Mouse (Mus musculus) hindbrain, embryonic 12.5 days (tissue): ENCODE results near the gene Inmt. TPM values are rescaled to one million over a fixed set of nuclear protein-coding genes. Genes with fewer than 3 reads are reported as not detected.
"Not testable (repeated sequence)": the region's sequence is repeated elsewhere in the genome, so short reads cannot be mapped to it uniquely, and the experiment has no call there.

Experiments
- ATAC-seq: fragments of 200-750 bp; cut with Nextera tagmentation; 2 replicates; pipeline ENCODE4 v1.8.0; 2017; ENCODE audit warnings: moderate TSS enrichment; ENCODE audit not compliant: low FRiP score
- H3K27ac ChIP-seq: fragments of 300-500 bp; sonication (generic); 2 replicates; pipeline ENCODE4 v1.5.1; 2016; ENCODE audit warnings: mild to moderate bottlenecking
- H3K27me3 ChIP-seq: fragments of 300-500 bp; sonication (generic); 2 replicates; pipeline ENCODE4 v1.6.1; 2016; ENCODE audit warnings: mild to moderate bottlenecking
- H3K36me3 ChIP-seq: fragments of 300-500 bp; sonication (generic); 2 replicates; pipeline ENCODE4 v1.6.1; 2016; ENCODE audit warnings: mild to moderate bottlenecking
- H3K4me1 ChIP-seq: fragments of 300-500 bp; sonication (generic); 2 replicates; pipeline ENCODE4 v1.6.1; 2016
- H3K4me2 ChIP-seq: fragments of 300-500 bp; sonication (generic); replicated peaks from 2 replicates; pipeline ENCODE4 v1.6.1; 2016; ENCODE audit warnings: mild to moderate bottlenecking
- H3K4me3 ChIP-seq: fragments of 300-500 bp; sonication (generic); 2 replicates; pipeline ENCODE4 v1.5.1; 2016; ENCODE audit warnings: mild to moderate bottlenecking
- H3K9ac ChIP-seq: fragments of 300-500 bp; sonication (generic); 2 replicates; pipeline ENCODE4 v1.6.1; 2016; ENCODE audit warnings: mild to moderate bottlenecking, moderate library complexity
- H3K9me3 ChIP-seq: fragments of 300-500 bp; sonication (generic); replicated peaks from 2 replicates; pipeline ENCODE4 v1.6.1; 2016; ENCODE audit warnings: mild to moderate bottlenecking
- WGBS: fragments of 180-500 bp; shearing (Covaris S2); methylation state at CpG from one replicate; pipeline ENCODE4 v1.1.7; 2016; 5-methylcytosine and 5-hydroxymethylcytosine counted together
- polyA plus RNA-seq: library from polyadenylated mRNA; unstranded; fragments of >200 nt; fragmentation: Nextera tagmentation; extraction: Ambion mirVana; gene quantifications from 2 replicates; pipeline ENCODE4 v1.2.1, GENCODE M21; 2016

Gene Inmt
- polyA plus RNA-seq, 1 experiment from 2014 or later, result not detected

DNA sequence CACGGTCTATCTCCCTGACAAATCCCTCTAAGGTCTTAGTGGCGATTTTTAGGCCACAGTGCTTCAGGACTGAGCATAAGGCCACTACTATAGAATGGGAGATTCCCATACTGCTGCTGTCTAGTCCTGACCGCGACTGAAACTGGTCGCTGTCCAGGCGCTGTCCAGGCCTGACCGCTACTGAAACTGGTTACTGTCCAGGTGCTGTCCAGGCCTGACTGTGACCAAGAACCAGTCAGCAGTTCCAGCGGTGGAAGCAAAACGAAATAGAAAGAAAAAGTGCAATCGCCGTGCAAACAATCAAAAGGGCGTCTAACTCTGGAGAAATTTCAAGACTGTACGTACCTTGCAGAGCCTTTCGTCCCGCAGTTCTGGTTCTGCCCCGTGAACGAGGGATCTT, 13.0 kb upstream of the Inmt start:
- WGBS, result 96% methylated on average over 17 of the region's 17 CpGs
- H3K4me3 ChIP-seq, H3K9ac ChIP-seq, H3K4me1 ChIP-seq, H3K4me2 ChIP-seq, H3K27ac ChIP-seq, ATAC-seq, H3K27me3 ChIP-seq, H3K36me3 ChIP-seq, H3K9me3 ChIP-seq: not testable (repeated sequence)

DNA sequence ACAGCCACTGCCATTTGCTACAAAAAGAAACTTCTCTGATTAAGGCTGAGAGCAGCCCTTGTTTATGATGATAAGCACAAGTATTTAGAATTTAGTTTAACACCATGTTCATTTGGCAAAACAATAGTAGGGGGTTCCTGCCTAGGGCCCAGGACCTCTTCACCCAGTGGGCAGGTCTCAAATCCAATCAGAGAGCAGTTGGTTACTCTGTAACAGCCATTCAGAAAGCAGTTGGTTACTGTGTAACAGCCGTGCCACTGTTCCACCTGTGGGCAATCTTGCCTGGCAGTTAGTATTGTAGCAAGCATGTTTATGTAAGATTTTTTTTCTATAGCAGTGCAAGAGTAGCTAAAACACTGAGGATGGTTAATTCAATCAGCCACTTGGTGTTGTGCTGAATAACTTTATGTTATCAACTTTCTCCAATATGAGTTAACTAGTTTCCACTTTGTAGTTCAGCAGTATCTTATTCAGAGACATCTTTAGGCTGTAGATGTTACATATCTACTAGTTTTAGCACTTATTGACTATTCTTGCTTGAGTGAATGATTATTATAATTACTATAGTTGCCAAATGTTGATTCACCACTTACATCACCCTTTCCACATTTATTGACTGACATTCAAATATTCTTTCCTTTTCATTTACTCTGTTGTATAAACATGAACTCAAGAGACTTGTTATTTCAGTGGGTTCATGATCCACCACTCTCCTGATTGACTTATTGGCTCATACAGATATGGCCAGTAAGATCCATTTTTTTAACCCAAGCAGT, 8.0 kb upstream of the Inmt start:
- ATAC-seq, result no peak
- H3K9me3 ChIP-seq, result no peaks in the 10 kb centered on the region
- no peak overlapping the region for H3K9ac ChIP-seq
- no peak overlapping the region for H3K4me2 ChIP-seq
- H3K27ac ChIP-seq, result no peak overlapping the region
- 88% methylated on average over 1 of the region's 1 CpGs for WGBS
- no peak overlapping the region for H3K4me3 ChIP-seq
- H3K36me3 ChIP-seq, result no peaks in the 10 kb centered on the region
- H3K27me3 ChIP-seq, result peaks cover 7% of the 10 kb centered on the region; the same call in 1 of the 2 replicates
- H3K4me1 ChIP-seq, result no peaks in the 10 kb centered on the region

DNA sequence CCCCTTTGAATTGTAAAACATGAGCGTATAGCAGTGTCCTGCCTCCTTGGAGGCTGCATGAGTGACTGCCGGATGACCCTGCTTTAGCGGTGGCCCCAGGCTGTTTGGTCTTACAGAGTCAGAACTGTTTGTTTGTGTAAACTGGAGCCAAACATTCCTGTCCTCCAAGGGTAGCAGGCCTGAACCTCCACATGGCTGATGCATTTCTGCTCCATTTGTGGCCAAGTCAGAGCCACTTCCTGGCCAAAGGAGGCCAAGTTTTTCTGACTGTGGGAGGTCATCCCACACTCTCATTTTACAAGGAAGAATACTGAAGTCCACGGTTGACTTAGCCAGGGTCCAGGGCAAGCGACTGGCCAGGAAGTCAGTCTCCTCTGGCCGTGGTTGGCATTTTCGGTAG, 4.7 kb upstream of the Inmt start:
- H3K27ac ChIP-seq, result no peak overlapping the region
- H3K4me1 ChIP-seq, result no peaks in the 10 kb centered on the region
- WGBS, result 86% methylated on average over 7 of the region's 7 CpGs
- H3K27me3 ChIP-seq, result peaks cover 31% of the 10 kb centered on the region
- H3K9me3 ChIP-seq, result no peaks in the 10 kb centered on the region
- no peak for ATAC-seq
- H3K36me3 ChIP-seq, result no peaks in the 10 kb centered on the region
- no peak overlapping the region for H3K9ac ChIP-seq
- no peak overlapping the region for H3K4me2 ChIP-seq
- H3K4me3 ChIP-seq, result no peak overlapping the region

DNA sequence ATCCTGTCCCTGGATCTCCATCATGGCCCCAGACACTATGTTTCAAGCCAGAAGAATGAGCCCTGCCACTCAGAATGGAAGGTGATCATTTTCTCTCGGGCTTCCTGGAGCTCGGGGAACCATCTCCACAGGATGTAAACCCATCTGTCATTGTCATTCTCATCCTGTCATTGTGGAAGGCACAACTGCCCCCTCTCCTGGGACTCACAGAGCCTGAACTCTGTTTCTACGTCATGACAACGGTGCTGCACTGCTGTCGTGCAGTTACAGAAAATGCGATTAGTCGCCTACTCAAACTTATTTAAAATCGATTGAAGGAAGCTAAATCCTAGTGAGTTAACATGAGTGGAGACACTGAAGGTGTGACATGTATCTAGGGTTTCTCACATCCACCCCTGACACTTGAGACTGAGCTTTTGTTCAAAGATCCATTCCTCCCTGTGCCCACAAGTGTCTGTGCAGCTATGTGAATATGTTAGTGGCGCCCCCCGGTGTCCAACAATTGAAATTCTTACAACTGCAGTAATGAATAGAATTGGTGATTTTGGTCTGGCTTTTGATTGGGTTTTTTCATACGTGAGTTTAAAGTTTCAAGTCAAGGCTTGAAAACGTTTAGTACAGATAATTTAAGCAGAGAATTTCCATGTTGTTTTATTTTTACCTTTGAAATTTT, 2.4 kb upstream of the Inmt start:
- Histone ChIP-seq H3K9me3 (no peaks in the 10 kb centered on the region), H3K9ac (no peak overlapping the region), H3K27me3 (peaks cover 46% of the 10 kb centered on the region), H3K4me1 (no peaks in the 10 kb centered on the region), H3K4me3 (no peak overlapping the region), H3K27ac (no peak overlapping the region), H3K36me3 (no peaks in the 10 kb centered on the region), H3K4me2 (no peak overlapping the region)
- no peak for ATAC-seq
- WGBS, result 36% methylated on average over 12 of the region's 12 CpGs

DNA sequence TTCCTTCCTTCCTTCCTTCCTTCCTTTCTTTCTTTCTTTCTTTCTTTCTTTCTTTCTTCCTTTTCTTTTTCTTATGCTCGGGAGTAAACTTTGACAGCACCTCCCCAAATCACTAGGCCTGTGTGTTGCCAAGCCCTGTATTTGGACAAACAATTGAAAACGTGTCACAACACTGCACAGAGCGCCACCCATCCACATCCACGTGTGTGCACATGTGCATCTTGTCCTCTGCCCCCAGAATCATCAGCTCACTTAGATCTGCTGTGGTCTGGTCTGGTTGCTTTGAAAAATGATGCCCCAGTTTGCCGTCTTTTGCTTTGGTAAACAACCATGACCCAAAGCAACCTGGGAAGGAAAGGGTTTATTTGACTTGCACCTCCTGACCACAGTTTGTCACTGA, 1.0 kb upstream of the Inmt start:
- Histone ChIP-seq H3K9me3 (no peaks in the 10 kb centered on the region), H3K4me2 (no peak overlapping the region), H3K27me3 (peaks cover 59% of the 10 kb centered on the region), H3K36me3 (no peaks in the 10 kb centered on the region), H3K4me3 (no peak overlapping the region), H3K27ac (no peak overlapping the region), H3K4me1 (no peaks in the 10 kb centered on the region), H3K9ac (no peak overlapping the region)
- WGBS, result 53% methylated on average over 5 of the region's 5 CpGs
- no peak for ATAC-seq

DNA sequence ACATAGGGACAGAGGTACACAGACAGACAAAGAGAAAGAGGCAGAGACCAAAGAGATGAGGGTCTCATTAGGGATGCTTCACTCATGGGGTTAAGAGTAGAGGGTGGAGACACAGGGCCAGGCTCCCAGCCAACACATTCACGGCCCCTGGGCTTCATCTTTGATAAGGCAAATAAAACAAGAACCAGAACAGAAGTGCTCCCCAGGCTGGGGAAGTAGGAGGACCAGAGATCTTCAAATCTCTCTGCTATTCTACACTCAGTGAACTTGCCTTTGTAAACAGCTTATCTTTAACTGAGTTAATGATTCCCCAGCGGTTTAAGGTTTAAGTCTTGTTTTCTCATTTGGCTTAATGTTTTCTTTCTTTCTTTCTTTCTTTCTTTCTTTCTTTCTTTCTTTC, 613 bp upstream of the Inmt start:
- H3K9ac ChIP-seq, result no peak overlapping the region
- no peaks in the 10 kb centered on the region for H3K36me3 ChIP-seq
- H3K4me2 ChIP-seq, result no peak overlapping the region
- no peak for ATAC-seq
- peaks cover 64% of the 10 kb centered on the region for H3K27me3 ChIP-seq
- no peaks in the 10 kb centered on the region for H3K4me1 ChIP-seq
- no peak overlapping the region for H3K27ac ChIP-seq
- H3K4me3 ChIP-seq, result no peak overlapping the region
- WGBS, result 59% methylated on average over 2 of the region's 2 CpGs
- H3K9me3 ChIP-seq, result no peaks in the 10 kb centered on the region

DNA sequence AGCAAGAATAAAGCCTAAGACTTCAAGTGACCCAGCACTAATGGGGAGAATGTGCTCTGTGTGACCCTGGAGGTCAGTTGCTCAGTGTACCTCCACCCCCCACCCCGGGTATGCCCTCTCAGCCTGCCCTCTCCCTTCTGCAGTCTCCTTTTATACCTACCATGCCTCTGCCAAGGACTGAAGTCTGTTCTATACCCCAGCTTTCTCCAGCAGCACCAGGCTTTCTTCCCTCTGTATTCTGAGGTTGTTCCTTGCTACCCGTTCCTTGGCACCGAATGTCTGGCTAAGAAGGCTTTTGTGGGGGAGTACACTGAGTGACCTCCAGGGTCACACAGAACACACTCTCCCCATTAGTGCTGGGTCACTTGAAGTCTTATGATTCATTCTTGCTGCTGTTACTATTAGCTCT, 898 bp downstream of the Inmt start:
- Histone ChIP-seq H3K27me3 (peaks cover 76% of the 10 kb centered on the region), H3K4me1 (no peaks in the 10 kb centered on the region)
- ATAC-seq, result no peak

DNA sequence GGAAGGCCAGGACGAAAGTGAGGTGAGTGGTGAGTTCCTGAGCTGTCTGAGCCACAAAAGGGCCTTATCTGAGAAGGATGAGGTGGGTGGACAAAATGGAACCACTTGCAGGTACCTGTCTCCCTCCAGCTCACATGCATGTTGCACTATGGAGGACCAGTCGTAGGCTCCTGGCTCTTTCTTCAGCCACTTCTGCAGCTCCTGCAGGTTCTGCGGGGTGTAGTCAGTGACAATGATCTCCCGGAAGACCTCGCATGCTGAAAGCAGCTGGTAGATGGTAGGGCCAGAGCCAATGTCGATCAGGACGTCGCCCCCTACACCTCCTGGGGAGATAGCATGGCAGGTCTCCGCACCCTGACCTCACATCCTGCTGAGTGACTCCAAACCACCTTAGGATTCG, 1.7 kb downstream of the Inmt start:
- ATAC-seq, result no peak

More for the DNA sequence above, 898 bp downstream of the Inmt start:
- H3K4me3 ChIP-seq, result no peak overlapping the region
- H3K9ac ChIP-seq, result no peak overlapping the region
- no peaks in the 10 kb centered on the region for H3K9me3 ChIP-seq
- no peak overlapping the region for H3K27ac ChIP-seq
- 16% methylated on average over 3 of the region's 3 CpGs for WGBS
- no peaks in the 10 kb centered on the region for H3K36me3 ChIP-seq
- no peak overlapping the region for H3K4me2 ChIP-seq

DNA sequence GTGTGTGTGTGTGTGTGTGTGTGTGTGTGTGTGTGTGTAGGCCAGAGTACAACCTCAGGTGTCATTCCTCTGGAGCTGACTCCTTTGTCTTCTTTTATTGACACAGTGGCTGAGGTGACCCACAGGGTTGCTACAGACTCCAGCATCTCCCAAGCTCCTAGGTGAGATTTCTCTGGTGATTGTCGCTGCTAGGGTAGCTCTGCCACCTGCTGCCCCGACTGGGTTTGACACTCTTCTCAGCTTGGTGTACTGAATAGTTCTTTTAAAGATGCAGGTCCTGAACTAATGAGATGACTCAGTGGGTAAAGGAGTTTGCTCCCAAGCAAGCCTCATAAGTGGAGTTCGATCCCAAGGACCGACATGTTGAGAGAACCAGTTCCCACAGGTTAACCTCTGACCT, 3.2 kb downstream of the Inmt start:
- no peak for ATAC-seq
- H3K4me1 ChIP-seq, result no peaks in the 10 kb centered on the region
- H3K27ac ChIP-seq, result no peak overlapping the region
- WGBS, result 58% methylated on average over 4 of the region's 4 CpGs
- no peak overlapping the region for H3K4me3 ChIP-seq
- no peaks in the 10 kb centered on the region for H3K36me3 ChIP-seq
- peaks cover 84% of the 10 kb centered on the region for H3K27me3 ChIP-seq
- H3K4me2 ChIP-seq, result no peak overlapping the region
- H3K9me3 ChIP-seq, result no peaks in the 10 kb centered on the region
- H3K9ac ChIP-seq, result no peak overlapping the region

More for the DNA sequence above, 1.7 kb downstream of the Inmt start:
- H3K36me3 ChIP-seq, result no peaks in the 10 kb centered on the region
- no peaks in the 10 kb centered on the region for H3K4me1 ChIP-seq
- peaks cover 80% of the 10 kb centered on the region for H3K27me3 ChIP-seq
- H3K4me2 ChIP-seq, result no peak overlapping the region
- H3K4me3 ChIP-seq, result no peak overlapping the region
- no peaks in the 10 kb centered on the region for H3K9me3 ChIP-seq
- WGBS, result 55% methylated on average over 10 of the region's 10 CpGs
- no peak overlapping the region for H3K9ac ChIP-seq
- no peak overlapping the region for H3K27ac ChIP-seq

DNA sequence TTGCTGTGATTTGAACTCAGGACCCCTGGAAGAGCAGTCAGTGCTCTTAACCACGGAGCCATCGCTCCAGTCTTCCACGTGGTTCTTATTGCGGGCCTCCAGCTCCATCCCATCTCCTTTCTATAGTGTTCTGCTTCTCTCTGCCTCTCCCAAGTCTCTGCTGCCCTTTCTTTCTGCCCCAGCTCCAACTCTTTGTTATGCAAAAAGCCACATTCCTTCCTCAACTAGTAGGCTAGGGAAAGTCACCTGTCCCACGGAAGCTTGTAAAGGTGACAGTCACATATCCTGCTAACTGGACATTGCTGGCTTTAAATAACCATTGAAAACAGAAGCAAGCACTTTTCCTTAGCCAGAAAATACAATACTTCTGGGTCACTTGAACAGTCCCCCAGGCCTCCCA, 5.0 kb downstream of the Inmt start:
- peaks cover 87% of the 10 kb centered on the region for H3K27me3 ChIP-seq
- H3K9ac ChIP-seq, result no peak overlapping the region
- no peaks in the 10 kb centered on the region for H3K9me3 ChIP-seq
- 59% methylated on average over 5 of the region's 5 CpGs for WGBS
- no peak overlapping the region for H3K4me2 ChIP-seq
- no peaks in the 10 kb centered on the region for H3K4me1 ChIP-seq
- no peak for ATAC-seq
- no peak overlapping the region for H3K27ac ChIP-seq
- H3K36me3 ChIP-seq, result no peaks in the 10 kb centered on the region
- no peak overlapping the region for H3K4me3 ChIP-seq

DNA sequence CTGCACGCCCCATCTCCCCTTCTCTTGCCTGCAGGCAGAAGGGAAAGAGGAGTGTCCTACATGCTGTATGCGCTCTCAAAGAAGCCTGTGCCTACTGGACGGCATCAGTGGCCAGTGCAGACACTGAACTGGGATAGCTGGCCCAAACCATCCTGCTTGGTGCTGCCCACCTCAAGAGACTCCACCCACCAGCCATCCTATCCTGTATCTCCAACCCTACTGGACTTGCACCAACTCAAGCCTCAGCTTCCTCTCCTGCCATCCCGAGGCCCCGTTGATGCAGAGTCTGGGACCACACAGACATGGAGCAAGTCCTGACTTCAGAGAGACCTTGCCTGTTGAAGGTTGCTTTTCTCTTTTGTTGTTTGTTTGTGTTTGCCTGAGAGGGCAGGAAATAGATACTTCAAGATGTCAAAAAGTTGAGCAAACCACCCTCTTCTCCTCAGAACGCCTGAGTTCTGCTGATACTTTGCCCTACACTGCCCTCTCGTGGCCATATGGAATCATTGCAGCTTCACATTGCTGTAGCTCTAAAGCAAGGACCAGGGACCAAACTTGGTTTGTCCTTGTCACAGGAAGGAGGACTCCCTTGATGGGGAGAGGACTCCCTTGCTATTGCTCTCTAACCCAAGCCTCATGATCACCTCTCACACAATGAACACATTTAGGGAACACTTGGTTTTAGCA, 7.9 kb downstream of the Inmt start:
- H3K4me1 ChIP-seq, result no peaks in the 10 kb centered on the region
- WGBS, result 55% methylated on average over 7 of the region's 7 CpGs
- no peaks in the 10 kb centered on the region for H3K9me3 ChIP-seq
- no peak overlapping the region for H3K4me2 ChIP-seq
- H3K36me3 ChIP-seq, result no peaks in the 10 kb centered on the region
- H3K27me3 ChIP-seq, result peaks cover 84% of the 10 kb centered on the region
- no peak overlapping the region for H3K27ac ChIP-seq
- ATAC-seq, result no peak
- H3K9ac ChIP-seq, result no peak overlapping the region
- H3K4me3 ChIP-seq, result no peak overlapping the region

DNA sequence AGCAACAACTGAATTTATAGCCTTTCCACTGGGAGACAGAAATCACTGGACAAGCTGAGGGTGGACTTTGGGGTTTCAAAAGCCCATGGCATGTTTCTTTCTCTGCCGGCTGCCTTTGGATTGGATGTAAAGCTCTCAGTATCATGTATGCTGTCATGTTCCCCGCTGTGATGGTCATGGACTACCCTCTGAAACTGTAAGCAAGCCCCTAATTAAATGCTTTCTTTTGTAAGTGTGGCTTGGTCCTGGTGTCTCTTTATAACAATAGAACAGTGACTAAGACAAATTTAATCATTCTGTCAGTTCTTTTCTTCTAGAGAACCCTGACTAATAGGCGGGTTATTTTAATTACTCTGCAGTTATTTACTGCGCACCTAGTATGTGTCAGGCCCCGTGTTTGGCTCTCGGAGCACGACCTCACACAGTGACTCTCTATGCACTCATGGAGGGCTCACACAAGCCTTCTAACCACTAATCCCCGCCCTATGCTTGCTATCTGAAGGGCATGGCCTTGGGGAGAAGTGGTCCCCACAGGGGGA, 11.7 kb downstream of the Inmt start:
- WGBS, result 51% methylated on average over 8 of the region's 8 CpGs
- ATAC-seq, result 0 out of 2 replicates have a peak, but pooled peaks have one; percentile 23
- H3K9me3 ChIP-seq, result no peaks in the 10 kb centered on the region
- no peak overlapping the region for H3K4me3 ChIP-seq
- no peaks in the 10 kb centered on the region for H3K36me3 ChIP-seq
- H3K27ac ChIP-seq, result no peak overlapping the region
- H3K4me1 ChIP-seq, result no peaks in the 10 kb centered on the region
- H3K4me2 ChIP-seq, result no peak overlapping the region
- H3K27me3 ChIP-seq, result peaks cover 84% of the 10 kb centered on the region
- H3K9ac ChIP-seq, result no peak overlapping the region
